Mouse (Mus musculus): Measurements from ENCODE around the gene 1700016C15Rik. TPM values are rescaled to one million over a fixed set of nuclear protein-coding genes. Genes with fewer than 3 reads are reported as not detected.
A peak's percentile ranks its signal among the peaks of the same experiment; 100 is the strongest.

1700016C15Rik gene
- polyA plus RNA-seq, 1 experiment from 2014 or later = not detected

DNA sequence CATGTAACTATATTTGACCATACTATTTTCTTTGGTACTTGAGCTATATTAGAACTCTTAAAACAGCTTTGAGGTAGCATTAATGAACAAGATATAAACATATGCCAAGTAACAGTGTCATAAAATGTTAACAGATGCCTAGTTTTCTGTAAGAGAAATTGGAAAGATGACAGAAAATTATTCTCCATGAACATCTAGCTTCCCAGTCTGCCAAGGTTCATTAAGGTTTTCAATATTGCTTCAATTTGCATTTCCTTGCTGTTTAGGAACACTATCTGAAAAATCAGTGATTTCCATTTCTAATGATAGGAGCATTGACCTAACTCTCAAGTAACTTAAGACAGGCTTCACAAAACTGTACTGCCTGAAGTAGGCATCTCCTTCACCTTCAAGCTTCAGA, 39.3 kb downstream of the 1700016C15Rik start:
- Histone ChIP-seq H3K27me3 (no peaks in the 10 kb centered on the region), H3K9me3 (no peaks in the 10 kb centered on the region), H3K4me2 (replicated peaks) (no peak overlapping the region), H3K27ac (replicated peaks) (no peak overlapping the region), H3K4me1 (no peaks in the 10 kb centered on the region), H3K4me3 (no peak overlapping the region), H3K36me3 (peaks cover 41% of the 10 kb centered on the region), H3K9ac (replicated peaks) (no peak overlapping the region)
- ATAC-seq (ENCODE audit: low FRiP score, low read depth) = no peak

DNA sequence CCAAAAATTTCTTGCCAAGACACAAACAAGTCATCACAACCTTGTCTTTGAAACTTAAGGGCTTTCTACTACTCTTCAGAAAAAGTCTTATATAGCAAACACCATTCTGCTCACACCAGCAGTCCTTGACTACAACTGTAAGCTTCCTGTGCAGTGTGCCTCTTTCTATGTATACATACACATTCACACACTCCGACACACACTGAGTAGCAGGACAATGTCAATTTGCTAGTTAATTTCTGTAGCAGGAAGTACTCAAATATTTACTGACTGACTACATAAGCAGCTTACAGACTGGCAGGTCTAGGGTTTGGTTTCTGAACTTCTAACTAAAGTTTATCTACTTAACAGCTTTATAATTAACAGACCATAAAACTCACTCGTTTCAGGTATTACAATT, 47.8 kb downstream of the 1700016C15Rik start:
- Histone ChIP-seq H3K4me3 (no peak overlapping the region), H3K4me2 (replicated peaks) (no peak overlapping the region), H3K9me3 (no peaks in the 10 kb centered on the region), H3K9ac (replicated peaks) (no peak overlapping the region), H3K27me3 (no peaks in the 10 kb centered on the region), H3K36me3 (peaks cover 39% of the 10 kb centered on the region), H3K27ac (replicated peaks) (no peak overlapping the region), H3K4me1 (no peaks in the 10 kb centered on the region)
- WGBS = 85% methylated on average over 2 of the region's 2 CpGs
- no peak for ATAC-seq (ENCODE audit: low FRiP score, low read depth)

DNA sequence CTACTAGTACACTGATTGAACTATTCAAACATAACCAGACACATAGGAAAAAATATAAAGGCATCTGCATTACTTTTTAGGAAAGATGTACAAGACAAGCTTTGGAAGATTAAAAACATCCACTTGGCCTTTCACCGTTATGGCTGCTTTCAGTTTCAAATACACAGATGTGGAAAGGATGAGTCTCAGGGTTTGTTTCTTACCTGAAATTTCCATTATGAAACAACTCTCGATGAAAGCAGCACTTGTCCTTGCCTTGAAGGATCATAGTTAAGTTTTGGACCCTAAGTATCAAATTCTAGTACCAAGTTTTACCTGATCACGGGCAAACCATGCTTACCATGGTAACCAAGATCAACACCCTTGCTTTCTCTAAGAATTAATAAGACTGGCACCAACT, 63.2 kb downstream of the 1700016C15Rik start:
- WGBS = 91% methylated on average over 3 of the region's 3 CpGs

DNA sequence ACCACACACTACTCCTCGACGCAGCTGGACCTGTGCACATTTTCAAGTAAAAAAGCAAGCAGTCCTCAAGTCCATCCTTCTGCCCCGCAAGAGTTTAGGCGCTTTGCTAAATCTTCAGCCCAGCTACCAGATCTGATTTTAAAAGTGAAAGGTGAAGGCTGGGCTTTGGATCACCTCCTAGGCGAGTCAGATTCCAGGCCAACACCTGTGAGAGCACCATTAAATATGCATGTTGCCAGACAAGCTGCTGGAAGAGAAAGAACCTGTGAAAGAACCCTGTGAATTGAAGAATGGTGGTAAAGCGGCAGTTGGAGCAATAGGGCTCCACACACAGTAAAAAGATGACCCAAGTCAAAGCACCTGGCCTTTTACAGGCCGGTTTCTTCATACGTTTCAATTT, 65.3 kb downstream of the 1700016C15Rik start:
- peaks cover under 1% of the 10 kb centered on the region; the same call in 1 of the 2 replicates for H3K9me3 ChIP-seq
- H3K36me3 ChIP-seq = no peaks in the 10 kb centered on the region
- H3K4me3 ChIP-seq = peak overlapping the region; percentile 92
- 6% methylated on average over 8 of the region's 8 CpGs for WGBS
- H3K9ac ChIP-seq (replicated peaks) = peak overlapping the region; percentile 73
- no peak for ATAC-seq (ENCODE audit: low FRiP score, low read depth)
- peak overlapping the region; percentile 61 for H3K4me2 ChIP-seq (replicated peaks)
- no peaks in the 10 kb centered on the region for H3K27me3 ChIP-seq
- no peak overlapping the region for H3K27ac ChIP-seq (replicated peaks)
- H3K4me1 ChIP-seq = peaks cover 13% of the 10 kb centered on the region

More for the DNA sequence above, 63.2 kb downstream of the 1700016C15Rik start:
- H3K4me2 ChIP-seq (replicated peaks) = no peak overlapping the region
- H3K36me3 ChIP-seq = no peaks in the 10 kb centered on the region
- H3K9me3 ChIP-seq = peaks cover 8% of the 10 kb centered on the region
- no peak overlapping the region for H3K9ac ChIP-seq (replicated peaks)
- ATAC-seq (ENCODE audit: low FRiP score, low read depth) = no peak
- H3K27me3 ChIP-seq = no peaks in the 10 kb centered on the region
- no peak overlapping the region for H3K4me3 ChIP-seq
- no peak overlapping the region for H3K27ac ChIP-seq (replicated peaks)
- peaks cover 13% of the 10 kb centered on the region for H3K4me1 ChIP-seq

DNA sequence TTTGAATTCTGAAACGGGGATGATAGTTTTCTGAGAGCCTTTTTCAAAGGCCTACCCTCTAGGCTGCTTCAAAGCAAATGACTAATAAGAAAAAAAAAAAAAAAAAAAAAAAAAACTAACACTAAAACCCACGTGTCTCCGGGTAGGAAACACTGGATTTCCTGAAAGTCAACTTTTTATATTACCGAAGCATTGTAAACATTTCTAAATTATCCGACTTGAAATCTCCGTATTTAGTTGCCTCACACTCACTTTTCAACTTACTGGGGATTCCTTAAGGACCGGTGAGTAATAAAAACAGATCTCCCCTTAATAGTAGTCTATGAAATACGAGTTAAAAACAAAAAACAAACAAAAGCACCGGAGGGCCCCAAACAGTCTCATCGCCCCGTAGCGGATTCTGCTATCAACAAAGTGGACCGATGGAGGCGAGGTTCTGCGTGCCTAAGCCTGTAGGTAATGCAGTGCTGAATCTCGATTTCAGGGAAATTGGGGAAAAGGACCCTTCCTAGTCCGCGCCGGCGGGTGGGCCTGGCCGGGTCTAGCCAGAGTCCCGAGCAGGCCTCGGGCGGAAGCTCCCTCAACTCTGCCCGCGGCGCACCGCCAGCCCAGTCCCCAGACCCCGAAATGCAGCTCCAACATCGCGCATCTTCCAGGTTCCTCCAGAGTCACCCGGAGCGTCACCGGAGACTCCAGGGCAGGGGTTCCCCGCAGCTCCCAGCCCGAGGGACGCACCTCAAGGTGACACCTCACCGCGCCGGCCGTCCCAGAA, 66.0 kb downstream of the 1700016C15Rik start:
- H3K27me3 ChIP-seq = no peaks in the 10 kb centered on the region
- WGBS = under 1% methylated on average over 41 of the region's 41 CpGs
- H3K36me3 ChIP-seq = no peaks in the 10 kb centered on the region
- peak overlapping the region; percentile 61 for H3K4me2 ChIP-seq (replicated peaks)
- peak overlapping the region; percentile 92 for H3K4me3 ChIP-seq
- peak overlapping the region; percentile 92 for H3K27ac ChIP-seq (replicated peaks)
- no peaks in the 10 kb centered on the region for H3K9me3 ChIP-seq
- H3K4me1 ChIP-seq = peaks cover 13% of the 10 kb centered on the region
- peak; percentile 32 for ATAC-seq (ENCODE audit: low FRiP score, low read depth)
- H3K9ac ChIP-seq (replicated peaks) = peak overlapping the region; percentile 73

DNA sequence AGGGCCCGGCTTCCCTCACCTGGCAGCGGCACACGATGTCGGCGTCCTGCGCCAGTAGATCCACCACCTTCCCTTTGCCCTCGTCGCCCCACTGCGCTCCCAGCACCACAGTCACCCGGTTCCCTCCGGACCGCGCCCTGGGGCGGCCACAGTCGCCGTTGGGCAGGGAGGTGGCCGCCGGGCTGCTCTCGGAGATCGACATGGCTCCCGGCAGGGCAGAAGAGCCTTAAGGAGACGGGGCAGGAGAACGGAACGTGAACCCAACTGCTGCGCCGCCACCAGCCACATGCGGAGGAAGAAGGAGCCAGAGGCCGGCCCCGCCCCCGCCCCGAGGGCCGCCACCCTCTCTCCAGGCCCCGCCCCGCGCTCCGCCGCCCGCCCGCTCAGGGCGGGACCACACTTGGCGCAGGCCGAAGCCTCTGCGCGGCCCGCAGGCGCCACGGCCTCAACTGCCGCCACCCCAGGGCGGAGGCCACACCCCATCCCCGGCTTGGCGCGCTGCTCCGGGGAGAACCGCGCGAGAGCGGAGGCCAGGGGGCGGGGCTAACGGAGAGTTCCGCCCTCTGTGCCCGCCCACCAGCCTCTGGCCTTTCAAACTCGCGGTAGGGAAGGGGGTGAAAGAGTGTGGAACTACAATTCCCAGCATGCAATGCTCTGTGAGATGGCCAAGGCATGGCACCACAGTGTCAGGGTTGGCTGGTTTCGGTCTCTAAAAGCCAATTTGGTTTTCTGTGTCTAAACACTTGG, 66.8 kb downstream of the 1700016C15Rik start, which contains the start of gene Adss:
TSS of gene Adss (minus strand) at position 319 of the 747 bp plus-strand sequence.
- H3K27ac ChIP-seq (replicated peaks) = peak within 1 kb of the TSS; percentile 92
- H3K4me1 ChIP-seq = peaks cover 13% of the 10 kb centered on the region
- peak within 1 kb of the TSS; percentile 61 for H3K4me2 ChIP-seq (replicated peaks)
- peak within 1 kb of the TSS; percentile 73 for H3K9ac ChIP-seq (replicated peaks)
- peak; percentile 100 for ATAC-seq (ENCODE audit: low FRiP score, low read depth)
- no peaks in the 10 kb centered on the region for H3K36me3 ChIP-seq
- no peaks in the 10 kb centered on the region for H3K9me3 ChIP-seq
- no peaks in the 10 kb centered on the region for H3K27me3 ChIP-seq
- peak within 1 kb of the TSS; percentile 92 for H3K4me3 ChIP-seq
- WGBS = under 1% methylated on average over 60 of the region's 64 CpGs

DNA sequence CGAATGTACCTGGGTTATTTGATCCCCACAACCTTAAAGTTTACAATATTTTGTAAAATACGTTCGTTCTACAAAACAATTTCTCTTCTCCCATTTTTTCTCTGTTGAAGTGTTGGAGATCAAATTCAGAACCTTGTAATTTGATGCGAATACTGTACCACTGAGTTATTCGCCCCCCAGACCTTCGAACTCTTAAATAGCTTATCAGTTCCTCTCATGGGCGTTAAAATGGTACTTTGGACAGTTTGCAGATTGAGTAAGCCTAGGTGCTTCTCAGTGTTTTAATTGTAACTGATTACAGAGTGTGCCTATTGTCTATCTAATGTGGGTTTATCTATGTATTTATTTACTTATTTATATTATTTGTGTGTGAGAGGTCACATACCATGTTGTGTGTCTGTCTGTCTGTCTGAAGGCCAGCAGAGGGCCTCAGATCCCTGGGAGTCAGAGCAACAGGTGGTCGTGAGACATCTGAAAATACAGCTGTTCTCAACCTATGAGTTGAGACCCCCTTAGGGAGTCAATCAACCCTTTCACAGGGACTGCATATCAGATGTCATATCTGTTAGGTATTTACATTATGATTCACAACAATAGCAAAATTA, 67.6 kb downstream of the 1700016C15Rik start:
- Histone ChIP-seq H3K4me1 (peaks cover 13% of the 10 kb centered on the region), H3K27ac (replicated peaks) (no peak overlapping the region), H3K4me2 (replicated peaks) (peak overlapping the region; percentile 61; the same call in 1 of the 2 replicates), H3K27me3 (no peaks in the 10 kb centered on the region), H3K9me3 (no peaks in the 10 kb centered on the region), H3K36me3 (no peaks in the 10 kb centered on the region), H3K9ac (replicated peaks) (no peak overlapping the region), H3K4me3 (no peak overlapping the region)
- WGBS = 78% methylated on average over 8 of the region's 8 CpGs
- no peak for ATAC-seq (ENCODE audit: low FRiP score, low read depth)

Other genes with a start within 250 kb of the 1700016C15Rik start
- 48.7 and 50.3 TPM in 2 replicates for gene Adss, start 66.7 kb downstream of the 1700016C15Rik start, polyA plus RNA-seq (2016; fragmentation: Nextera tagmentation; extraction: Ambion mirVana)